Mouse (Mus musculus) urinary bladder, adult 2 months (tissue): Measurements from ENCODE around the gene Fstl1. TPM values are rescaled to one million over a fixed set of nuclear protein-coding genes. Genes with fewer than 3 reads are reported as not detected.

Experiments used
- DNase-seq: peaks from one replicate; pipeline ENCODE4 v3.0.0; 2022; ENCODE audit warnings: low spot score
- polyA plus RNA-seq: library from polyadenylated mRNA; depleted of rRNA; stranded (reverse); fragments of >200 nt; gene quantifications from 2 replicates; pipeline ENCODE4 v1.2.3, GENCODE M21; 2012; rRNA removed

The Fstl1 gene
- polyA plus RNA-seq, result 246 and 266 TPM in 2 replicates

- peak; percentile 35 for DNase-seq
Measured at GRCm38 (mm10) chr16:37776860-37777651, at the start of gene Fstl1. Fstl1 (plus strand) TSS chr16:37776873.

GRCm38 (mm10) chr16:37728674-37729073 is 48.0 kb upstream of the Fstl1 start:
- DNase-seq, result no peak

- no peak for DNase-seq
Measured at GRCm38 (mm10) chr16:37729381-37730150, 47.1 kb upstream of the Fstl1 start.

DNA sequence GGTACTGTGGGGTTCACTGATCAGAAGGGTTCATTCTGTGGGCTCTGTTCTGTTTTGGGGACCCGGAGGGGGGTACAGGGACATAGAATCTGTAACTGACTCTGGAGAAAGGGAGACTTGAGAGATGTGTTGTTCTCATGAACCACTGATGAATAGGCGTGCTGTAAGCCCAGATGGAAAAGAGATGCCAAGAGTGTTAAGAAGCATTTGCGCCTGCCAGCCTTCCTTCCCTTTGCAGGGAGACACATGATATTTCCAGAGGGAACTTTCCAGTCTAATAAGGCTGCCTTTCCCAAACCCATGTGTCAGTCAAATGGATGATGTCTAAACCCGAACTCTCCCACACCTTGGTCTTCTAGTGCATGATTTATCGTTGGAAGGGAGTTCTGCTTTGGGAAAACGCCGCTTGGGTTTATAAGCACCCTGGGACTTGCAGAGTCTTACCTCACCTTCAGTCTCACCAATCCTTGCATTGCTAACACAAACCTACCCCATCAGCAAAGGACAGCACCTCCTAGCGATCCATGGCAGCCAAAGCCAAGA is 46.3 kb upstream of the Fstl1 start:
- no peak for DNase-seq

GRCm38 (mm10) chr16:37731431-37731830 is 45.2 kb upstream of the Fstl1 start:
- no peak for DNase-seq

DNA sequence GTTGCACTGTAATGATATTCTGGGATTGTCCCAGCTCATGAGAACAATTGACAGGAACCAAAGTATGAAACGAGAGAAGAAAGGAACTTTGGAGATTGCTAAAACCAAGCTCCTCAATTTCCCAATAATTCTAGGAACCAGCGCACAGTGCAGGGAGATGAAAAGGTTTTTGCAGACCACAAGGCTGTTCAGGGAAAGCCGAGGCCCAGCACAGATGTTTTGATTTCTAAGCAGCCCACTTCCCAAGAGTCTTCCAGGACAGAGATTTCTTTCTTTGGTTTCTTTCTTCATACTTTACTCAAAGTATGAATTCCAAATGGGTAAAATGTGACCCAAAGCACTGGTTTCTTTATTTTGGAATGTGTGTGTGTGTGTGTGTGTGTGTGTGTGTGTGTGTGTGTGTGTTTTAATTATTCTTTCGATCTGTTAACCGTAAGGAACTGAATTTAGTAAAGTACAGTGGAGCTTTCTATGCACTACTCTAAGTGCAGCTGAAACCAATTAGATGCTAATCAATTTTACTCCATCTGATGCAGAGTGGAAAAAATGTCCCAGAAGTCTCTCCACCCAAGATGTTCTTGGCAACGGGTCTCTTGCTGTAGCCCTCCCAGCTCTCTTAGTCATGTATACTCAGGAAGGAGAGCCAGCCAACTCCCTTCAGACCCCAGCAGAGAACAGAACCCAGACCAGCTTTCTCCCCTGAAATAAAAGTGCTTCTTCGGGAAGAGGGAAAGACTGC is 44.5 kb upstream of the Fstl1 start:
- no peak for DNase-seq

DNA sequence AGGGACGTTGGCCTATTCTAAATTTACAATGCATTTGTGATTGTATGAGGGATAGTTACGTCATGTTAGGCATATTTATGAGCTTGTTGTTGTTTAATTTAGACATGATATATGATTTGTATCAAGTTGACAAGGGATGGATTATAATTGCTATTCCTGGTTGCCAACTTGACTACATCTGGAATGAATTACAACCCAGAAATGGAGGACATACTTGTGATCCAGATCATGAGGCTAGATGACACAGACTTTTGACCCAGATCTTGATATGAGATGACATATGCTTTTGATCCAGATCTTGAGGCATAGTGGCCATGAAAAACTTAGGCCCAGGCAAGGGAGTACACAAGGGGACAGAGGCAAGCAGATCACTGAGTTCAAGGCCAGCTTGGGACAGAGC is 36.6 kb upstream of the Fstl1 start:
- no peak for DNase-seq

DNA sequence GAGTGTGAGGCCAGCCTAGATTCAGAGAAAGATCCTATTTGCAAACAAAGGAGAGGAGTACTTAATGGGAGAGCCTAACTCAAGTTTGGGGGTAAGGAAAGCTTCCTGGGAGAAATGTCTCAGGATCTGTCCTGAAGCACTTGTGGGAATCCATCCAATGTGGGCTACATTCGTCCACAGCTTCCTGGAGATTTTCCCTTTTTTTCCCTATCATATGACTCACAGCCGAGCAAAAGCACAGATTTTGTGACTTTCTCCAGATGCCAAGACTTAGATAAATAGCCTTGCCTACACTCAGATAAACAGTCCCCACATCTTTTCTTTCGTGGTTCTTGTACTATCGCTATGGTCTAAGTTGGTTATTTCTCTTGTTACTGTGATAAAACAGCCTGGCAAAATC is 34.4 kb upstream of the Fstl1 start:
- no peak for DNase-seq

DNA sequence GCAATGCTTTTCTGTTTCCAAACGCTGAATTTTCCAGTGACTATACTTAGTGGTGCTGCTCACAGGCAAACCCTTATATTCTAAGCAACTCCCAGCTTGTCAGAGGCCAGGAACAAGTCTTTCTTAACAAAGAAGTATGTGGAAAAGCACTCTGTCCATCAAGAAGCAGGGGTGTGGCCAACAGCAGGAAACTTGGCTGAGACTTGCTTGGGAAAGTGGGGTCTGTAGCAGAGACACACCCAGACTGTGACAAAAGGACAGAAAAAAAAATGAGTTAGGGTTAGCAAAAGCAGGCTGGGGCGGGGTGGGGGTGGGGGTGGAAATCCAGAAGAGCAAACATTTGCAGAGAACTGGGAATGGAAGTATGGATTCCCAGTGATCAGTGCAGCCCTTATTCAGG is 23.8 kb upstream of the Fstl1 start:
- no peak for DNase-seq

DNA sequence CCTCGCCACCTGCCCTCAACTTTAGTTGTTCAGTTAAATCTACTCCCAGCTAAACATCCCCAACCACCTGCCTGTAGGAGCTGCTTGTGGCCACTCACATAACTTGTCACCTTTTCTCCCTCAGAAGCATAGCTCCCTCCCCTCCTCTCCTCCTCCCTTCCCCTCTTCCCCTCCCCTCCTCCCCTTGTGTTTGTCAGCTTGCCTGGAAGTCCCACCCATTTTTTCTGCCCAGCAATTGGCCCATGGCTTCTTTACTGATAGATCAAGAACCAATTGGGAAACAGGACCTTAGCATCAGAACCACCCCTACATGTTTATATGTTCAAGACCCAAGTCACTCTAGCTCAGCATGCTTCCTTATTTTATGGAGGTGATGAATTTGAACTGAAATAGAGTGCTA is 22.9 kb upstream of the Fstl1 start:
- DNase-seq, result no peak

DNA sequence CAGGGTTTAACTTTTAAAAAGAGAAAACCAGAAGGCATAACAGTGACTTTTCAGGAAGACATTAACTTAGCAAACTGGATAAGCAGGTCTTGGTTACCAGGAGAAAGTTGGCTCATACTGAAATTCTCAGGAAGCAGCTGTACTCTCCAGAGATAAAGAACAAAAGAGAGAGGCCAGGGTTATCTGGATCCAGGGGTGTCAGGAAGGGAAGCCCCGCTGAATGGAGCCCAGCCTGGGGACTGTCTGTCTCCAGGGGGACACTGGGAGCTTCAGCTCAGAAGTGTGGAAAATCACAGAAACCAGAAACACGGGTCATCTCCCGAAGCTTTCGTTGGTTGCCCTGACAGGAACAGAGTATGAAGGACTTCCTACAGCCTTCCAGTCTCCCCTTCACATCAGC is 22.2 kb upstream of the Fstl1 start:
- no peak for DNase-seq

DNA sequence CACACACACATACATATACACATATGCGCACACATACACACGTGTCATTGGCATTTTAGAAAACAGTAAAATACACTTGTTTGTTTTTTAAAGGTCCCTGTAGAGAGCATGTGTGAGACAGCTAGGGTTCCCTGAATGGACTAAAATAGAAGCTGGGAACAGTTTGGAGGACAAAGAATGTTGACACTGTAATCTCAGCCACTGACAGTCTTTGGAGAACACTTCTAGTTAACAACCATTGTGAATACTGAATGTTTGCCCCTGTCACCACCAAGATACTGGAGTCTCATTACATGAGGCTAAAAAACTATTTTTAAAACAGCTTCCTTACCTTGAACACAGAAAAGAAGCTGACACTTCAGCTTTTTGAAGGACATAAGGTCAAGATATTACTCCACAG is 19.4 kb upstream of the Fstl1 start:
- DNase-seq, result no peak

GRCm38 (mm10) chr16:37763797-37764196 is 12.9 kb upstream of the Fstl1 start:
- no peak for DNase-seq

DNA sequence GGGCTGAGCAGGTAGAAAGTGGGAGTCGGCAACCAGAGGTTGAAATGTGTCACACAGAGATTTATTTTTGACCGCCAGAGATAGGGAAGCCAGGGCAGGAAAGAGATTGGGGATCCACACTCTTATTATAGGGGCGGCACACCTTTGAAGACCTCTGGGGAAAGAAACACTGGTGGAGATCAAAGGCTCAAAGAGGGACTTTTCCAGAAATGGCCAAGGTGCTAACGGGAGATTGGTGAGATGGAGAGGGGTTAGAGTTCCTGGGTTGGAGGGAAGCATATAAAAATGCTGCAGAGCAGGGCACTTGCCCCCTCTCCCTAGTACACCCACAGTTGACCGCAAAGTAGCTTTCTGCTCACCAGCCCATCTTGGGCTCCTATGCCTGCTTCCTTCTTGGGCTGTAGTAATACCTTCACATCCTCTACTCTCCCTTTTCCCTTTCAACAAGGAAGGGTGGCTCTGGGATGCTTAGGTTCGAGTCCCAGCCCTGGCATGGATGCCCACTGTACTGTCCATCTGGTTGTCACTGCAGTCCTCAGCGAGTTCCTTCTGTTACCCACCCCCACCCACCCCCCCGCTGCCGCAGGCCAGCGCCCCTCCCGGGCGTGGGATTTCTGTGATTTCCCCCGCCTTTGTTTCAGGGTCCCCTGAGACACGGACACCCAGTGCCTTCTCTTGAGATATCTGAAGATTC is 360 bp upstream of the Fstl1 start:
- DNase-seq, result no peak

DNA sequence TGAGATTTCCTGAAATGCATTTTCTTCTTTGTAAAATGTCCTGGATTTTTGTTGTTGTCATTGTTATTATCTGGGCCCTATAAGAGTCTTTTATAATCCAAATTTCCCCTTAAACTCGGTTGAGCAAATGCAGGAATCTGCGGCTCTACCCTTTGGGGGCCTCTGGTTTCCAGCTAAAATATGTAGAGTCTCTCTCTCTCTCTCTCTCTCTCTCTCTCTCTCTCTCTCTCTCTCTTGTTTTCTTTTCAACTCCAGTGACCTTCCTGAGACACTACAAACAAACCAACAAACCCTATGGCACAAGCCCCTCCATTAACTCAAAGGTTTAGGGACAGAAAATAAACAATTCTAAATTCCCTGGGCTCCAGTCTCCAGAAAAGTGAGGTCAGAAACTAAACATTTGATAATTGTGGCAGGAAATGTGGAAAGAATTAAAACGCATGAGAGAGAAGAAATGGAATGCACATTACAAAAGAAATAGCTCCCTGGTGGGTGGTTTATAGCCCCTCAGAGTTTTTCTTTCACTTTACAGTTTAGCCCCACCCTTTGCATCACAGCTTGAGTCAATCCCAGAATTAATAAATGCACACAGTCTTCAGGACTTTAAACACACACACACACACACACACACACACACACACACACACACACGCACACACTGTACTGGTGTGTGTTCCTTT is 1.3 kb downstream of the Fstl1 start:
- no peak for DNase-seq

- no peak for DNase-seq
Measured at GRCm38 (mm10) chr16:37778529-37778928, 1.9 kb downstream of the Fstl1 start.

DNA sequence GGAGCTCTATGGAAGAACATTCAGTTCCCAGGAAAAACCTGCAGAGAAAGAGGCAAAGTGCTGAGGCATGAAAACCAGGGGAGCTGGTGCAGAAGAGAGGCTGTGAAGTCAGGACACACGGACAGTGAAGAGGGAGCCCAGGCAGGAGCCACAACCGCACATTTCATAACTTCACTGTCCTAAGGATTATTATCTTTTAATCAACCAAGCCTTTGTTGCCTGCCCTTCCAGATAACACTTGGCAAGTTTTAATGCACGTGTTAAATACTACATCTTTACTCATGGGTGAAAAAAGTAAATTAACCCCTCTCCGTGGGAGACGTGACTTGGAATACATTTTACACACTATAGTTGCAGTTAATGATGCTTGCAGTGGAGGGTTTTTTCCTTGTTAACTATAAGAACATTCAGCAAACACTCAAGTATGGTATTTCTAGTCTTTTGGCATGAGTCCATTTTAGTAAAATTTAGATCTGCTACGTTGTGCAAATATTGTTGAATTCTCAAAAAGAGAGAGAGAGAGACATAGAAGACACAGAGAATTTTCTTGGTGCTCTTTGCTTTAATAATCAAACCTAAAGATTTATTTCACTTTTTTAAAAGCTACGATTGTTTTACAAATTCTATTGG is 3.1 kb downstream of the Fstl1 start:
- DNase-seq, result no peak

GRCm38 (mm10) chr16:37780386-37780785 is 3.7 kb downstream of the Fstl1 start:
- no peak for DNase-seq

GRCm38 (mm10) chr16:37780911-37781310 is 4.2 kb downstream of the Fstl1 start:
- no peak for DNase-seq

DNA sequence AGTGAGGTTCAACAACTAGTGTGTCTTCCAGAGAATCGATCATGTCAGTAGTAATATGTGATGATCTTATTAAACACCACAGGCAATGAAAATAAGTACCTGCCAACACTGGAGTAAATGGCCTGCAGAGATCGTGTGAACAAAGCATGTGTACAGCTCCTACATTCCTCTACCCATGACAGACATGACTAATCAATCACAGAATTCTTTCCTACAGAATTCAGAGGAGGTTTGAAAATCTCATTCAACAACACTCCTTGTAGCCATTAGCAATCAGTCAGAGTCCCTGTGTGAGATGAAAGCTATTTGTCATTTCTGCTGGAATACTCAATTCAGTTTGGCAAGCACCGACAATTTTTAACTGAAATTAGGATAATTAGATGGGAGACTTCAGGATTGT is 7.9 kb downstream of the Fstl1 start:
- no peak for DNase-seq
